Mouse (Mus musculus) limb, embryonic 11.5 days (tissue): ENCODE measurements around the gene Mchr1. TPM values are rescaled to one million over a fixed set of nuclear protein-coding genes. Genes with fewer than 3 reads are reported as not detected.
"Not testable (repeated sequence)": the region's sequence is repeated elsewhere in the genome, so short reads cannot be mapped to it uniquely, and the experiment has no call there.

Source experiments
- ATAC-seq: fragments of 200-750 bp; cut with Nextera tagmentation; 2 replicates; pipeline ENCODE4 v1.8.0; 2017; ENCODE audit warnings: low read depth; ENCODE audit not compliant: insufficient number of reproducible peaks, low FRiP score, low TSS enrichment
- DNase-seq: peaks from one replicate; pipeline ENCODE4 v3.0.0-alpha.2; 2015; ENCODE audit warnings: low spot score
- H3K27ac ChIP-seq: fragments of 300-500 bp; sonication (generic); replicated peaks from 2 replicates; pipeline ENCODE4 v1.5.1; 2014; ENCODE audit warnings: low read depth, mild to moderate bottlenecking, low read length
- H3K27me3 ChIP-seq: fragments of 300-500 bp; sonication (generic); 2 replicates; pipeline ENCODE4 v1.6.1; 2014; ENCODE audit warnings: mild to moderate bottlenecking, low read length, mixed read lengths; ENCODE audit not compliant: control insufficient read depth, insufficient read depth
- H3K36me3 ChIP-seq: fragments of 300-500 bp; sonication (generic); 2 replicates; pipeline ENCODE4 v1.6.1; 2014; ENCODE audit warnings: mild to moderate bottlenecking, low read length, moderate library complexity, mixed read lengths; ENCODE audit not compliant: control insufficient read depth, insufficient read depth
- H3K4me1 ChIP-seq: fragments of 300-500 bp; sonication (generic); 2 replicates; pipeline ENCODE4 v1.6.1; 2014; ENCODE audit warnings: low read length, mixed read lengths; ENCODE audit not compliant: control insufficient read depth, insufficient read depth
- H3K4me2 ChIP-seq: fragments of 300-500 bp; sonication (generic); 2 replicates; pipeline ENCODE4 v1.6.1; 2014; ENCODE audit warnings: low read depth, mild to moderate bottlenecking, moderate library complexity; ENCODE audit not compliant: severe bottlenecking
- H3K4me3 ChIP-seq: fragments of 300-500 bp; sonication (generic); 2 replicates; pipeline ENCODE4 v1.5.1; 2014; ENCODE audit warnings: low read depth, low read length
- H3K9ac ChIP-seq: fragments of 300-500 bp; sonication (generic); 2 replicates; pipeline ENCODE4 v1.6.1; 2014; ENCODE audit warnings: mild to moderate bottlenecking, low read length
- H3K9me3 ChIP-seq: fragments of 300-500 bp; sonication (generic); 2 replicates; pipeline ENCODE4 v1.6.1; 2016; ENCODE audit warnings: low read length; ENCODE audit not compliant: control insufficient read depth
- WGBS: fragments of 180-500 bp; shearing (Covaris S2); extraction: QIAGEN DNeasy Blood & Tissue Kit; methylation state at CpG from one replicate; pipeline ENCODE4 v1.1.7; 2014; 5-methylcytosine and 5-hydroxymethylcytosine counted together
- polyA plus RNA-seq: library from polyadenylated mRNA; unstranded; fragments of >200 nt; fragmentation: Nextera tagmentation; extraction: Ambion mirVana; gene quantifications from 2 replicates; pipeline ENCODE4 v1.2.1, GENCODE M21; 2014

Mchr1 gene
- polyA plus RNA-seq, 1 experiment from 2014 or later, result 0.28 TPM

DNA sequence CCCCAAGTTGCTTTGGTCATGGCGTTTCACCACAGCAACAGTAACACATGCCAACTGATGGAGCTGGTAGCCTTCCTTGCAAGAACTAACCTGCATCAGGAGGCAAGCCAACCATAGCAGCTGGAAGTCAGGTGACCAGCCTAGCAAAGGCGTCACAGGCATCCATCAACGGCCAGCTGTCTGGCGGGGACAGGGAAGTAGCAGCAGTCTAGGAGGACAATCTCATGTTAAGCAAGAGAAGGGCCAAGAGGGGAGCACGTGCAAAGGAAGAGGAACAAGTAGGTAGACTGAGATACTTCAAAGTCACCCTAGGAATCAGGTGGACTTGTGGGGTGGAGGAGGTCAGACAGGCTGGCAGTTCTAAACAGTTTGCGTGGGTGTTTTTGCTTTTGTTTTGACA, 16.2 kb upstream of the Mchr1 start:
- ATAC-seq (no peak), DNase-seq (no peak)
- Histone ChIP-seq H3K36me3 (no peaks in the 10 kb centered on the region), H3K9ac (no peak overlapping the region), H3K4me2 (no peak overlapping the region), H3K4me3 (no peak overlapping the region), H3K27me3 (no peaks in the 10 kb centered on the region), H3K9me3 (no peaks in the 10 kb centered on the region), H3K27ac (no peak overlapping the region), H3K4me1 (no peaks in the 10 kb centered on the region)
- 76% methylated on average over 6 of the region's 6 CpGs for WGBS

DNA sequence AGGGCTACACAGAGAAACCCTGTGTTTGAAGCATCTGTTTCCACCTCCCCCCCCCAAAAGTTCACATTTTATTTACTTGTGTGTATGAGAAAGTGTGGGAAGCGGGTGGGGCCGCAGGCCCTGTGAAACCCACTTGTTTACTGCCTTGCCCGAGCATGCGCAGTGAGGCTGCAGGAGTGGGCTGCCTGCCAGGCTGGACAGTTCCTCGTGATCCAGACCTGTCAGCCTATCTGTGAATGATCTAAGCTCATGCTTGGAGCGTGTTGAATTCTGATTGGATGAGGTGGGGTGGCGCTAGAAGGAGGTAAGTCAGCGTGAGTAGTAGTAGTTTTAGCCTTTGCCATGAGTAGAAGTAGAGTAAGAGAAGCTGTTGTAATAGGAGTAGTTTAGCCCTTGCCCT, 15.2 kb upstream of the Mchr1 start:
- not testable (repeated sequence) for H3K4me2 ChIP-seq, H3K9ac ChIP-seq, H3K4me3 ChIP-seq, H3K27ac ChIP-seq, H3K4me1 ChIP-seq, ATAC-seq, H3K27me3 ChIP-seq, H3K9me3 ChIP-seq, DNase-seq, H3K36me3 ChIP-seq
- WGBS, result 75% methylated on average over 8 of the region's 8 CpGs

DNA sequence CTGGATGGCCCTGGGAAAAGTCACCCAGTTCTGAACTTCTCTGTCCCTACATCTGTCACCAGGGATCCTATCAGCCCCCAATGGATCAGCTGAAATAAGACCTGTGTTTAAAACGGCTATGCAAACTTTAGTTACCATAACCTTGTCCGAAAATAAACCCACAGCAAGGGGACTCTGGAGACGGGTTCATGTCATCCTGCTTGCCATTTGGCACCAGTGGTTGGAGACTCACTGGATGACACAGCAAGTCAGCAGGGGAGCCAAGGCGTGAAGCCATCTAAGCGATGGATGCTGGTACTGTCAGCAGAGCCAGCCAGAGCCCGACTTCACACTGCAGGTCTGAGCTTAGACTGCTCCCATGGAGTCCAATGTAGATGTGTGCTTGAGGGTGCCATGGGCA, 13.9 kb upstream of the Mchr1 start:
- Histone ChIP-seq H3K9ac (no peak overlapping the region), H3K27me3 (no peaks in the 10 kb centered on the region), H3K4me1 (no peaks in the 10 kb centered on the region), H3K36me3 (no peaks in the 10 kb centered on the region), H3K4me3 (no peak overlapping the region), H3K27ac (no peak overlapping the region), H3K9me3 (no peaks in the 10 kb centered on the region), H3K4me2 (no peak overlapping the region)
- no peak for ATAC-seq
- 52% methylated on average over 6 of the region's 6 CpGs for WGBS
- DNase-seq, result no peak

DNA sequence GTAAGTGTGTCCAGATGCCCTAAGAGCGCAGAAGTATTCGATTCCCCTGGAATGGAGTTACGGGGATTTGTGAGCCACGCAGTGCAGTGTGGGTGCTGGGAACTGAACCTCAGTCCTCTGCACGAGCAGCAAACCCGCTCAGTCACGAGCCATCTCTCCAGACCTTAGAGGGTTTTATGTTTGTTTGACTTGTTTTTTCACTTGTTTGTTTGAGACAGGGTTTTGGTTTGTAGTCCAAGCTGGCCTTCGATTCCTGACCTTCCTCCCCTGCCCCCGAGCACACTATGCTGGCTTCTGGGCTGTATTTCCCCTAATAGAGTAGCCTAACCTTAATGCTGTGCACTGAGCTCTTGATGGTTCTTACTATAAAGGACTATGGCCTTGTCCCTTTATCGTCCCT, 10.3 kb upstream of the Mchr1 start:
- no peak for DNase-seq
- 89% methylated on average over 10 of the region's 10 CpGs for WGBS
- no peaks in the 10 kb centered on the region for H3K27me3 ChIP-seq
- no peak for ATAC-seq
- no peak overlapping the region for H3K4me3 ChIP-seq
- no peaks in the 10 kb centered on the region for H3K36me3 ChIP-seq
- no peaks in the 10 kb centered on the region for H3K9me3 ChIP-seq
- no peaks in the 10 kb centered on the region for H3K4me1 ChIP-seq
- H3K4me2 ChIP-seq, result no peak overlapping the region
- no peak overlapping the region for H3K9ac ChIP-seq
- no peak overlapping the region for H3K27ac ChIP-seq

DNA sequence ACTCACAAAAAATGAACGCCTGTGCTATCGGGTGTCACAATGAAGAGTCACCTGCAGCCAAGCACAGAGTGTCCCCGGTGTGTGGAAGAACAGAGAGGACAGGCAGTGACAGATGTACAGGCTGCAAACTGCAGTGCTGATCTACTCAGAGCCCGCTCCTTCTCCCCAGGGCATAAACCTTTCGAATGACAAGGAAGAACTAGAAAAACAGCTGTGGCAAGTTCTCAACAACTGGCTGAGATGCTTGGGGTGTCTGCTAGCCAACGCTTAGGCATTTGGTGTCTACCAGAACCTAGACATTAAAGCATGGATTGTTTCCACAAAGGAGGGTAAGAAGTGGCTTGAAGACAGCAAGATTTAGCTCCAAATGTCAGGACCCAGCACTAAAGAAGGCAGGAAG, 9.6 kb upstream of the Mchr1 start:
- Histone ChIP-seq H3K36me3 (no peaks in the 10 kb centered on the region), H3K9me3 (no peaks in the 10 kb centered on the region), H3K4me3 (no peak overlapping the region), H3K4me1 (no peaks in the 10 kb centered on the region), H3K27me3 (no peaks in the 10 kb centered on the region), H3K9ac (no peak overlapping the region), H3K27ac (no peak overlapping the region), H3K4me2 (no peak overlapping the region)
- DNase-seq, result no peak
- 73% methylated on average over 6 of the region's 6 CpGs for WGBS
- ATAC-seq, result no peak

DNA sequence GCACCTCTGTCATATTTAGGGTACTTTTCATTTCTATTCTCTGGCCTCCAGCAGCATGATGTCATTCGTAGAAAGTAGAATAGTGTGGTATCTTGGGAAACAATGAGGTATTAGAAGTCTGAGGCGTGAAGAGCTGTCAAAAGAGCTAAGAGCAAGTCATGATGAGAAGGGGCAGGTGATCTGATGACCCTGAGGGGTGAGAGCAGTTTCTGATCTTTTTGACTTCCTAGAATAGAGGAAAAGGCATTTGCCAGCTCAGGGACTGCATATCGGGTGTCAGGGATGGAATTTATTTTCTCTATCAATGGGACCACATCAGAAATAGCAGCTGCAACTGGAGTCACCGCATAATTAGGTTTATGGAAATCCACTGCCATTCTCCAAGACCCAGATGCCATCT, 8.5 kb upstream of the Mchr1 start:
- DNase-seq (no peak), ATAC-seq (no peak)
- H3K27ac ChIP-seq, result no peak overlapping the region
- WGBS, result 77% methylated on average over 4 of the region's 4 CpGs
- no peak overlapping the region for H3K4me3 ChIP-seq
- H3K9ac ChIP-seq, result no peak overlapping the region; the same call in 1 of the 2 replicates
- no peaks in the 10 kb centered on the region for H3K27me3 ChIP-seq
- H3K4me1 ChIP-seq, result no peaks in the 10 kb centered on the region
- no peaks in the 10 kb centered on the region for H3K9me3 ChIP-seq
- H3K36me3 ChIP-seq, result no peaks in the 10 kb centered on the region
- no peak overlapping the region for H3K4me2 ChIP-seq

DNA sequence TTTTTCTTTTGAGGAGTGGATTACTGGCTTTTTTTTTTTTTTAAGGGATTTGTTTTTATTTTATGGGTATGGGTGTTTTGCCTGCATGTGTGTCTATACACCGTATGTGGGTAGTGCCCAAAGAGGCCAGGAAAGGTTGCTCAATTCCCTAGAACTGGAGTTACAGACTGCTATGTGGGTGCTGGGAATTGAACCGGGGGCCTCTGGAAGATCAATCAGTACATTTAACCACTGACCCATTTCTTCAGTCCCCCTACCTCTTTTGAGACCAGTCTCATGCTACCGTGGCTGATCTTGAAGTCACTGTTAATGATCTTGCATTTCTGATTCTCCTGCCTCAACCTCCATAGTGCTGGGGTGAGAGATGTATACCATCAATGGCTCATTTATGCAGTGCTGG, 8.0 kb upstream of the Mchr1 start:
- no peaks in the 10 kb centered on the region for H3K36me3 ChIP-seq
- DNase-seq (no peak), ATAC-seq (no peak)
- 89% methylated on average over 3 of the region's 3 CpGs for WGBS
- H3K4me1 ChIP-seq, result no peaks in the 10 kb centered on the region
- H3K4me2 ChIP-seq, result no peak overlapping the region
- H3K27me3 ChIP-seq, result no peaks in the 10 kb centered on the region
- H3K9ac ChIP-seq, result no peak overlapping the region
- H3K4me3 ChIP-seq, result no peak overlapping the region
- H3K9me3 ChIP-seq, result no peaks in the 10 kb centered on the region
- H3K27ac ChIP-seq, result no peak overlapping the region

DNA sequence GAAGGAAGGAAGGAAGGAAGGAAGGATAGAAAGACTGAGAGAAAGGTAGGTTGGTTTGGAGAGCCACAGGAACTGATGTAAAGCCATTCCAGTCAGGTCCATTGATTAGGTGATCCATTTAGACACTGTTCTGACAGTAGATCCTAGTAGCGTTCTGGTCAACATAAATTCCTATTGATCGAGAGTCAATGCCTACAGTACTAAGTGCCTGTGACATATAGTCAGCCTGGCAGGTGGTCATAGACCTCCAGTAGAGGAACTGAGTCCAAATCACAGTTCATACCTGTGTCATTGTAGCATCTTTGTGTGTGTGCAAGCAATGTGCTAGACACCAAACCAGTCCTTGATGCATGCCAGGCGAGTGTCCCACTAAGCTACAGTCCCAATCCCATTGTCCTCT, 7.0 kb upstream of the Mchr1 start:
- 91% methylated on average over 3 of the region's 3 CpGs for WGBS
- ATAC-seq, result no peak
- Histone ChIP-seq H3K27me3 (no peaks in the 10 kb centered on the region), H3K27ac (no peak overlapping the region), H3K9me3 (no peaks in the 10 kb centered on the region), H3K4me2 (no peak overlapping the region), H3K36me3 (no peaks in the 10 kb centered on the region), H3K9ac (no peak overlapping the region), H3K4me3 (no peak overlapping the region), H3K4me1 (no peaks in the 10 kb centered on the region)
- DNase-seq, result no peak

DNA sequence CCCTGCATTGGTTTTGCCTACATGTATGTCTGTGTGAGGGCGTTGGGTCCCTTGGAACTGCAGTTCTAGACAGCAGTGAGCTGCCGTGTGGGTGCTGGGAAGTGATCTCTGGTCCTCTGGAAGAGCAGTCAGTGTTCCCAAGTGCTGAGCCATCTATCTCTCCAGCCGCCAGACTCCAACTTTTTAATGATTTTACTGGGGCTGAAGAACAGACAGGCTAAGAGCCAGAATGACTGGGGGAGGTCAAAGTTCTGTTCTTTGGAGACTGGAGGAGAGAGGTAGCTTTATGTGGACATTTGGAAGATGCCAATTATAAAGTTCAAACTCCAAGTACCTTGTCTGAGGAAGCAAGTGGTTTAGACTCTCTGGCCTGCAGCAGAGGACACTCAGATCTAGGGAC, 5.5 kb upstream of the Mchr1 start:
- Histone ChIP-seq H3K9me3 (no peaks in the 10 kb centered on the region), H3K27me3 (no peaks in the 10 kb centered on the region), H3K9ac (no peak overlapping the region), H3K4me3 (no peak overlapping the region), H3K4me2 (no peak overlapping the region), H3K36me3 (no peaks in the 10 kb centered on the region), H3K27ac (no peak overlapping the region), H3K4me1 (no peaks in the 10 kb centered on the region)
- ATAC-seq (no peak), DNase-seq (no peak)
- 65% methylated on average over 3 of the region's 3 CpGs for WGBS
